Mouse (Mus musculus) hindbrain, embryonic 14.5 days (tissue): Measurements from ENCODE around the gene Sult5a1. TPM values are rescaled to one million over a fixed set of nuclear protein-coding genes. Genes with fewer than 3 reads are reported as not detected.

Experiments
- ATAC-seq: fragments of 200-750 bp; cut with Nextera tagmentation; 2 replicates; pipeline ENCODE4 v1.8.0; 2017; ENCODE audit warnings: moderate number of reproducible peaks, mild to moderate bottlenecking, moderate TSS enrichment, moderate library complexity; ENCODE audit not compliant: low FRiP score
- DNase-seq: peaks from one replicate; pipeline ENCODE4 v3.0.0-alpha.2; 2015; ENCODE audit warnings: low spot score
- H3K27ac ChIP-seq: fragments of 300-500 bp; sonication (generic); 2 replicates; pipeline ENCODE4 v1.5.1; 2014; ENCODE audit warnings: mild to moderate bottlenecking, moderate library complexity
- H3K27me3 ChIP-seq: fragments of 300-500 bp; sonication (generic); 2 replicates; pipeline ENCODE4 v1.6.1; 2014; ENCODE audit warnings: mild to moderate bottlenecking, low read length, mixed read lengths; ENCODE audit not compliant: control insufficient read depth, insufficient read depth
- H3K36me3 ChIP-seq: fragments of 300-500 bp; sonication (generic); replicated peaks from 2 replicates; pipeline ENCODE4 v1.6.1; 2014; ENCODE audit not compliant: control insufficient read depth, insufficient read depth
- H3K4me1 ChIP-seq: fragments of 300-500 bp; sonication (generic); replicated peaks from 2 replicates; pipeline ENCODE4 v1.6.1; 2014; ENCODE audit warnings: antibody characterized with exemption, low read length, mixed read lengths; ENCODE audit not compliant: control insufficient read depth, insufficient read depth
- H3K4me2 ChIP-seq: fragments of 300-500 bp; sonication (generic); replicated peaks from 2 replicates; pipeline ENCODE4 v1.6.1; 2014; ENCODE audit warnings: mild to moderate bottlenecking, moderate library complexity
- H3K4me3 ChIP-seq: fragments of 300-500 bp; sonication (generic); replicated peaks from 2 replicates; pipeline ENCODE4 v1.5.1; 2014; ENCODE audit warnings: mild to moderate bottlenecking, low read length
- H3K9ac ChIP-seq: fragments of 300-500 bp; sonication (generic); 2 replicates; pipeline ENCODE4 v1.6.1; 2014
- H3K9me3 ChIP-seq: fragments of 300-500 bp; sonication (generic); 2 replicates; pipeline ENCODE4 v1.6.1; 2016; ENCODE audit warnings: low read length; ENCODE audit not compliant: control insufficient read depth
- WGBS: fragments of 180-500 bp; shearing (Covaris S2); extraction: QIAGEN DNeasy Blood & Tissue Kit; methylation state at CpG from one replicate; pipeline ENCODE4 v1.1.7; 2014; 5-methylcytosine and 5-hydroxymethylcytosine counted together
- polyA plus RNA-seq: library from polyadenylated mRNA; unstranded; fragments of >200 nt; fragmentation: Nextera tagmentation; extraction: Ambion mirVana; gene quantifications from 2 replicates; pipeline ENCODE4 v1.2.1, GENCODE M21; 2014

Sult5a1 gene
- polyA plus RNA-seq, 1 experiment from 2014 or later = 3.0 TPM

DNA sequence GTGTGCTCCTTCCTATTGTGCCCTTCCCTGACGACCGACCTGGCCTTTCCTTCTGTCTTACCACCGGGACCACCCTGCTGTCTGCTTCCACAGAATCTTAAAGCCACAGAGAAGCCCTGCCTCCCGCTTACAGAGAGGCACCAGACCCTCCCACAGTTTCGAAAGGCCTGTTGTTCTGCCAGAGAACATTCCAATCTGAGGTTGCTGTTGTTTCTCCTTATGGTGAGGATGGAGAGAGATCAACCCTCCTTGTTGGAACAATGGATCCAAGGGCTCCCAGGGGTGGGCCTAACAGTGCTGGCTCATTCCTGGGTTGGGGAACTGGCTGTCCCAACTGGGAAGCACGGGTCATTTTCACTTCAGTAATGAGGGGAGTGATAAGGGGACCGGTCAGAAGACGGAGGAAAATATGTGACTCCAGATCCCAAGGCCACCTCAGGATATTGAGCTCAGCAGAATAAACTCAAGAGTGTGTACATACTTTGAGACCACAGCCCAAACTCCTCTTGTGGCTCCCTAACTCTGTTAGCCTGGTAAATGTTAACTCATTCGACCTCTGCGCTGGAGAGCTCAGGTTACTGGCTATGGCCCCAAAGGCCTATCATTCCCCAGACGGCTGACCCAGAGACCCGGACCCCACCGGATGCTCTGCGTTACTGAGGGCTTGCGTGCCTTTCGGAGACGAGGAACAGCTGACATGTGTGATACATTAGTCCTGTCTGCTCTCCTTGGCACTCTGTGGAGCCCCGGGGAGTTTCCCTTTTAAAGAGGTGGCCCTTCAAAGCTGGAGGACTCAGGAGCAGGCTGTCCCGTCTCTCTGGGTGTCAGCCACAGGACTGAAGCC, 27.7 kb upstream of the Sult5a1 start, which contains the start of gene Dpep1:
Dpep1 (plus strand) TSS at position 677 of the 844 bp plus-strand sequence.
- no peaks in the 10 kb centered on the region for H3K27me3 ChIP-seq
- H3K27ac ChIP-seq = no peak within 1 kb of the TSS
- 51% methylated on average over 19 of the region's 19 CpGs for WGBS
- no peak within 1 kb of the TSS for H3K4me2 ChIP-seq
- H3K9me3 ChIP-seq = no peaks in the 10 kb centered on the region
- no peak within 1 kb of the TSS for H3K9ac ChIP-seq
- no peak for ATAC-seq
- H3K4me3 ChIP-seq = no peak within 1 kb of the TSS
- no peak for DNase-seq
- no peaks in the 10 kb centered on the region for H3K4me1 ChIP-seq
- H3K36me3 ChIP-seq = no peaks in the 10 kb centered on the region

DNA sequence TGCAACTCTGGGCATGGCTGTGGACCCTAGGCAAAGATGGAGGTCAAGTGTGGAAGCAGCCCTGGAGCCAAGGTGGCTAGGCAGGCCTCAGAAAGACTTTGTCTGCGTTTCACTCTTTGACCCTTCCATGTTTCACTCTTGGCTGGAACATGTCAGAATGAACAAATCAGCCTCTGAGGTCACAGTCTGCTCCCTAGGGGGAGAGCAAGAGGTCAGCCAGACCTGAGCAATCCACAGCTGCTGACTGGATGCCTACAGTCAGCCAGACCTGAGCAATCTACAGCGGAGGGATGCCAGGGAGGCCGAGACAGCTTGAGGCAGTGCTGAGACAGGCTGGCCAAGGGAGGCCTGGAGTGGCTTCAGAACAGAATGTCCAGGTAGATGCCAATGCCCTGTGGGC, 23.3 kb upstream of the Sult5a1 start:
- H3K4me1 ChIP-seq = no peaks in the 10 kb centered on the region
- no peak overlapping the region for H3K27ac ChIP-seq
- H3K4me3 ChIP-seq = no peak overlapping the region
- no peak overlapping the region for H3K4me2 ChIP-seq
- no peaks in the 10 kb centered on the region for H3K36me3 ChIP-seq
- peaks cover 7% of the 10 kb centered on the region; the same call in 1 of the 2 replicates for H3K9me3 ChIP-seq
- H3K27me3 ChIP-seq = no peaks in the 10 kb centered on the region
- no peak overlapping the region for H3K9ac ChIP-seq
- WGBS = 58% methylated on average over 3 of the region's 3 CpGs
- DNase-seq = no peak
- no peak for ATAC-seq

DNA sequence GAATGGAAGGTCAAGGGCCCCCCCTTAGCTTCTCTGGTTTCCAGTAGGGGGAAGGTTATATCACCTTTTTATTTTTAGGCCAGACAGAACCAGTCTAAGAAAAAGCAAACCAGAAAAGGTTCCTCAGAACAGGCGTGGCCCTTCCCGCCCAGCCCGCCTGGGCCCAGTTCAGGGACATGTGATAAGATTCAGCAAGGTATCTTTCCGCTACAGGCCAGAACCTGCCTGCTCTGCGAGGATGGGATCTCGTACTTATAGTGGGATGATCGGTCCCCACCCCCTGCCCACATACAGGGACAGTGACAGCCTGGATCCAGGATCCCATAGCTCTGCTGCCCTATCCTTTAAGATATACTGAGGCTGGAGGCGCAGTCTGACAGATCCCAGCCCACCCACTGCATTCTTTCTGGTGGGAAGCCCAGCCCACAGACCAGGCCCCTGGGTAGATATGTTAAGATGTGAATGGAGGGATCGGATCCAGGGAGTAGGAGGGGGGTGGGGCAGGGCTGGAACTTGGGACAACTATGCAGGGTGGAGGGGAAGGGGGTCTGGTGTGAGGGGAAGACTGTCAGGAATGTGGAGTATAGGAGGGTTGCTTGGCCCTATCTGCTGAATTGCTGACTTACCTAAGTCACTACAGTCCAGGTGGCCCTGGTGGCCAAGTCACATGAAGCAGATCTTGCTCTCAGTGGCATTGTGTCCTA, 1.9 kb downstream of the Sult5a1 start:
- no peak overlapping the region for H3K4me2 ChIP-seq
- no peak overlapping the region for H3K9ac ChIP-seq
- ATAC-seq (no peak), DNase-seq (no peak)
- H3K4me1 ChIP-seq = no peaks in the 10 kb centered on the region
- no peak overlapping the region for H3K4me3 ChIP-seq
- H3K9me3 ChIP-seq = no peaks in the 10 kb centered on the region
- no peak overlapping the region for H3K27ac ChIP-seq
- H3K27me3 ChIP-seq = no peaks in the 10 kb centered on the region
- 79% methylated on average over 9 of the region's 9 CpGs for WGBS
- no peaks in the 10 kb centered on the region for H3K36me3 ChIP-seq

DNA sequence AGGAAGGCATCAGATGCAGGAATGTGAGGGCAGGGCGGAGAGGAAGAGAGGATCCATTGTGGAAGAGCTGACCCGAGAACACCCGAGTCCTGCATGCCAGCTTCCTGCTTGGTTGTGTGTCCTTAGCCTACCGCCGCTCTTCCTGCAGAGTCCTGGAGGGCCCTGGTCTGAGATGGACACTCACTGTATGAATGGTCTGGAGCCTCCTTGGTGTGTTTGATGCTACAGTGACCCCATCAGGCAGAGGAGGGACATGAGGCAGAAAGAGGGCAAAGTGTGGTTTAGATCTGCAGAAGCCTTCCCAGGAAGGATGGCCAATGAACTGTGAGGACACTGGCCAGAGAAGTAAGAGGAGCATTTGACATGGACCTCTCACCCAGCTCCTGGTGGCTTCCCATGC, 2.9 kb downstream of the Sult5a1 start:
- no peak for ATAC-seq

DNA sequence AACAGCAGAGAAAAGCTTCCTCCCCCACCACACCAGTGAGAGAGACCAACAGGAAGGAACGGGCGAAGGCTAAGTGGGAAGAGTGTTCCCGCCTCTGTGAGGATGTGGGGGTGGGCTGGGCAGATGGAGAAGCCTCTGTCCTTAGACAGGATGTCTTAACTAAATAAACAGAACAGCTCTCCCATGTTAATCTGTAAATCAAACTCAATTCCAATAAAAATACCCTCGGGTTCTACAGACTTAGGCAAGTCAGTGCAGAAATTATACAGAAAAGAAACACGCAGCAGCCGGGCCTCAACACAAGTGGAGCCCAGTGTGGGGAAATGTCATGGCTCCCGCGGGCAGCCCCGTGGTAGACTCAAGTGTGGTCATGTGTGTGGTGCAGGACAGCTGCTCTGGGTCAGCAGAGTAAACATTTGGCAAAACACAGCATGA, 7.4 kb downstream of the Sult5a1 start:
- ATAC-seq (no peak), DNase-seq (no peak)
- Histone ChIP-seq H3K4me2 (no peak overlapping the region), H3K9me3 (no peaks in the 10 kb centered on the region), H3K4me3 (no peak overlapping the region), H3K27me3 (no peaks in the 10 kb centered on the region), H3K4me1 (no peaks in the 10 kb centered on the region), H3K9ac (no peak overlapping the region), H3K27ac (no peak overlapping the region), H3K36me3 (no peaks in the 10 kb centered on the region)
- 69% methylated on average over 9 of the region's 9 CpGs for WGBS

More for the DNA sequence above, 2.9 kb downstream of the Sult5a1 start:
- H3K4me3 ChIP-seq = no peak overlapping the region
- no peak overlapping the region for H3K4me2 ChIP-seq
- DNase-seq = no peak
- H3K36me3 ChIP-seq = no peaks in the 10 kb centered on the region
- no peak overlapping the region for H3K27ac ChIP-seq
- H3K9me3 ChIP-seq = no peaks in the 10 kb centered on the region
- no peaks in the 10 kb centered on the region for H3K4me1 ChIP-seq
- H3K27me3 ChIP-seq = no peaks in the 10 kb centered on the region
- WGBS = 82% methylated on average over 5 of the region's 5 CpGs
- no peak overlapping the region for H3K9ac ChIP-seq

DNA sequence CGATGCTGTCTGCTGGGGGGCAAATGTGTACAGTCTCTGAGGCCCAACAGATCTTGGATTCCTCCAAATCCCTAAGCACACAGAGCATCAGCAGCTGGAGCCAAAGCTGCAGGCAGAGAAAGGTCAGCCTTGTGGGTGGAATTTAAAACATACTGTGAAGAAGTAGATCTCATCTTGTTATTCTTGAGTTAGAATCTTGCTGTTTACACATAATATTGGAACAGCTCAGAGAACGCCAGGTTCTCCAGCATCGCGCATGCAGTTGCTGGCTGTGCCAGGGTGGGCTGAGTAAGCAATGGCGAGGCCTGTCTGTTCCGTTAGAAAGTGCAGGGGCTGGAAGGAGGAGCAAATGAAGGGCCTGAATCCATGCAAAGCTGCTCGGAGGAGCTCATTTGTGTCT, 11.7 kb downstream of the Sult5a1 start:
- 82% methylated on average over 7 of the region's 7 CpGs for WGBS
- Histone ChIP-seq H3K4me2 (no peak overlapping the region), H3K9me3 (no peaks in the 10 kb centered on the region), H3K27me3 (no peaks in the 10 kb centered on the region), H3K27ac (no peak overlapping the region; the same call in 1 of the 2 replicates), H3K4me3 (no peak overlapping the region), H3K9ac (no peak overlapping the region), H3K4me1 (no peaks in the 10 kb centered on the region), H3K36me3 (no peaks in the 10 kb centered on the region)
- DNase-seq (no peak), ATAC-seq (no peak)

DNA sequence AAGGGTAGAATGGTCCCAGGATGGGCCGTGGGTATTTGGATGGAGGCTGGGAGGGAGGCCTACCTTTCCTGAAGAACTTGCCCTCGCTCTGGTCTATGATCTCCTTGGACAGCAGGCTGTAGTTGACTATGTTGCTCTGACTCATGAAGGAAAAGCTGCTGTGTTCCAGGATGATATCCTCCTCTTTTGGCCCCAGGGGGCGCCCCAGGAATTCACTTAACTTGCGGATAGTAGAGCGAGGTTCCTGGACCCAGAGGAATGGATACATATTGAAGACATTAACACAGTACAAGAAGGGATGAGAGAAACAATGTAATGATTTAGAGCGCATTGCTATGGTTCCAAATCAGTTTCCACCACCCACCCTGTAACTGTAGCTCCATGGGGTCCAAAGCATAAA, 12.8 kb downstream of the Sult5a1 start:
- 63% methylated on average over 6 of the region's 6 CpGs for WGBS
- no peak overlapping the region for H3K4me3 ChIP-seq
- DNase-seq = no peak
- H3K36me3 ChIP-seq = no peaks in the 10 kb centered on the region
- no peak overlapping the region for H3K27ac ChIP-seq
- H3K4me2 ChIP-seq = no peak overlapping the region
- H3K4me1 ChIP-seq = no peaks in the 10 kb centered on the region
- no peak for ATAC-seq
- H3K9me3 ChIP-seq = no peaks in the 10 kb centered on the region
- no peak overlapping the region for H3K9ac ChIP-seq
- H3K27me3 ChIP-seq = no peaks in the 10 kb centered on the region

DNA sequence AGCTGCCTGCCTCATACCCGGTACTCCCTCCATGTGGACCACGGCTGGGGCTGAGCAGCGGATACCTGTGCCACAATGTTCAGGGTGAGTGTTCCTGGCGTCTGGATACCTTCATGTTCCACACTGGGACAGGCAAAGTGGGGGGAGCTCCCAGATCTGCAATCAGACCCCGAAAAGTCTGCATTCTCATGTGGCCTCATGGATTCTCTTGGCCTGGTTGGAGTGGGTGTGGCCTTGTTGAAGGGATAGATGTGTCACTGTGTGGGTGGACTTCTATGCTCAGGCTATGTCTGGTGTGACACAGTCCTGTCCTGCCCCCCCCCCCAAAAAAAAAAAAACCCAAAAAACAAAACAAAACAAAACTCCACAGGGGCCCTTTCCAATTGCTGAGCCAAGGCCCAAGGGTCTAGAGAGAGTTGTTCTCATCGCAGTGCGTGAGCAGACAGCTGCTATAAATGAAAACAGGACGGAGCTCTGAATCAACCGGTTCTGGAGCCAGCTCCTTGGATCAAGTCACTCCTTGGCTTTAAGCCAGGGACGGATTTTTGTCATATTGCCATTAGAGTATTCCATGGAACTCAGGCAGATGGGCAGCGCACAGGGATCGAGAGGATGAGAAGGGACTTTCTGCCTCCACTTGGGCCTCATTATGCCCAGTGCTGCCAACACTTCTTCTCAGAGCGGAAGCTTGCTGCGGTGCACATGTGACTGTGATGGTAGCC, 16.2 kb downstream of the Sult5a1 start:
- 71% methylated on average over 14 of the region's 14 CpGs for WGBS
- H3K4me3 ChIP-seq = no peak overlapping the region
- no peaks in the 10 kb centered on the region for H3K9me3 ChIP-seq
- peak; percentile 72 for DNase-seq
- no peaks in the 10 kb centered on the region for H3K27me3 ChIP-seq
- H3K9ac ChIP-seq = no peak overlapping the region
- H3K4me2 ChIP-seq = no peak overlapping the region
- peak; percentile 53; the same call in 1 of the 2 replicates for ATAC-seq
- no peaks in the 10 kb centered on the region for H3K4me1 ChIP-seq
- no peaks in the 10 kb centered on the region for H3K36me3 ChIP-seq
- peak overlapping the region; percentile 62 for H3K27ac ChIP-seq

DNA sequence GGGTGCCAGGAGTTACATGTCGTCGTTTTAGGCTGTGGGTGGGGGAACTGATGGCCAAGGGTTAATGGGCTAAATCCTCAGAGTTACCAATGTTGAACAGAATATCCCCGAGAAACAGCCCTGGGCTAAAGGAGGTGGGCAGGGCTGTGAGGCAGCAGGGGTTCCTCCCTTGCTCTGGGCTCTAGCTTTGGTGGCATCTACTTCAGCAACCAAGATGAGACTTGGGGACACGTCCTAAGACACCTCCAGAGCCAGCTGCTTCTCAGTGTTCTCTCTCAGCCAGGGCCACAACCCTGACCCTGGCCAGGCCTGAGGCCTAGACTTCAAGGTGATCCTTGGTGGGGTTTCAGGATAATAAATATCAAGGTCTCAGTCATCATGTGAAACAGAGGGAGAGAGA, 19.4 kb downstream of the Sult5a1 start:
- Histone ChIP-seq H3K9me3 (no peaks in the 10 kb centered on the region), H3K36me3 (no peaks in the 10 kb centered on the region), H3K27ac (no peak overlapping the region), H3K4me1 (peaks cover 13% of the 10 kb centered on the region), H3K4me2 (no peak overlapping the region), H3K4me3 (no peak overlapping the region), H3K27me3 (no peaks in the 10 kb centered on the region), H3K9ac (no peak overlapping the region)
- no peak for ATAC-seq
- no peak for DNase-seq
- WGBS = 73% methylated on average over 4 of the region's 4 CpGs
